Mouse (Mus musculus) stomach, embryonic 15.5 days (tissue): ENCODE results near the gene Micu1. TPM values are rescaled to one million over a fixed set of nuclear protein-coding genes. Genes with fewer than 3 reads are reported as not detected.
"Not testable (repeated sequence)": the region's sequence is repeated elsewhere in the genome, so short reads cannot be mapped to it uniquely, and the experiment has no call there.

ENCODE experiments used
- ATAC-seq: fragments of 200-750 bp; cut with Nextera tagmentation; 2 replicates; pipeline ENCODE4 v1.8.0; 2017; ENCODE audit warnings: low read depth, moderate number of reproducible peaks, moderate TSS enrichment; ENCODE audit not compliant: insufficient read depth, low FRiP score
- H3K27ac ChIP-seq: fragments of 300-500 bp; sonication (generic); 2 replicates; pipeline ENCODE4 v1.5.1; 2015; ENCODE audit warnings: mild to moderate bottlenecking, inconsistent platforms
- H3K27me3 ChIP-seq: fragments of 300-500 bp; sonication (generic); replicated peaks from 2 replicates; pipeline ENCODE4 v1.6.1; 2015; ENCODE audit warnings: inconsistent platforms
- H3K36me3 ChIP-seq: fragments of 300-500 bp; sonication (generic); 2 replicates; pipeline ENCODE4 v1.6.1; 2015; ENCODE audit warnings: inconsistent platforms
- H3K4me1 ChIP-seq: fragments of 300-500 bp; sonication (generic); 2 replicates; pipeline ENCODE4 v1.6.1; 2015; ENCODE audit warnings: inconsistent platforms
- H3K4me2 ChIP-seq: fragments of 300-500 bp; sonication (generic); 2 replicates; pipeline ENCODE4 v1.6.1; 2015; ENCODE audit warnings: mild to moderate bottlenecking, inconsistent platforms
- H3K4me3 ChIP-seq: fragments of 300-500 bp; sonication (generic); replicated peaks from 2 replicates; pipeline ENCODE4 v1.5.1; 2015; ENCODE audit warnings: inconsistent platforms
- H3K9ac ChIP-seq: fragments of 300-500 bp; sonication (generic); 2 replicates; pipeline ENCODE4 v1.6.1; 2015; ENCODE audit warnings: inconsistent platforms
- H3K9me3 ChIP-seq: fragments of 300-500 bp; sonication (generic); 2 replicates; pipeline ENCODE4 v1.6.1; 2016; ENCODE audit warnings: inconsistent platforms
- WGBS: fragments of 180-500 bp; shearing (Covaris S2); methylation state at CpG from one replicate; pipeline ENCODE4 v1.1.7; 2015; 5-methylcytosine and 5-hydroxymethylcytosine counted together
- polyA plus RNA-seq: library from polyadenylated mRNA; unstranded; fragments of >200 nt; fragmentation: Nextera tagmentation; extraction: Ambion mirVana; gene quantifications from 2 replicates; pipeline ENCODE4 v1.2.1, GENCODE M21; 2015

Gene Micu1
- polyA plus RNA-seq, 1 experiment from 2014 or later: 66.2 TPM

DNA sequence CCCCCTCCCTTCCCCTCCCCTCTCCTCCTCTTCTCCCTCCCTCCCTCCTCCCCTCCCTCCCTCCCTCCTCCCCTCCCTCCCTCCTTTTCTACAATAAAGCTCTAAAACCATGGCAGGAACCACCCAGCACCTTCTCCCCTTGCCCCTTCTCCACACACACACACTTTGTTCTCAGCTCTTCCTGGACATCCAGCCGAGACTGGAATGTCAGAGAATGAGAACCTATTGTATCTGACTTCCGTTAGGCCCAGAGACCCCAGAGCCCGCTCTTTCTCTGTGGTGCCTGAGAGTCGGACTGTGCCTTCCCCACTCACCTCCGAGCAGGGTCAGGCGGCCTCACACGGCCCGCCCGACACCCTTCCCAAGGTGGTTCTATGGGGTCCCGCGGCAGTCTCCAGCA lies 166.0 kb downstream of the Micu1 start:
- no peak overlapping the region for H3K27ac ChIP-seq
- no peak for ATAC-seq
- no peaks in the 10 kb centered on the region for H3K9me3 ChIP-seq
- no peaks in the 10 kb centered on the region for H3K36me3 ChIP-seq
- WGBS: 65% methylated on average over 11 of the region's 11 CpGs
- no peak overlapping the region for H3K4me3 ChIP-seq
- no peaks in the 10 kb centered on the region for H3K4me1 ChIP-seq
- no peak overlapping the region for H3K4me2 ChIP-seq
- H3K27me3 ChIP-seq: no peaks in the 10 kb centered on the region
- no peak overlapping the region for H3K9ac ChIP-seq

DNA sequence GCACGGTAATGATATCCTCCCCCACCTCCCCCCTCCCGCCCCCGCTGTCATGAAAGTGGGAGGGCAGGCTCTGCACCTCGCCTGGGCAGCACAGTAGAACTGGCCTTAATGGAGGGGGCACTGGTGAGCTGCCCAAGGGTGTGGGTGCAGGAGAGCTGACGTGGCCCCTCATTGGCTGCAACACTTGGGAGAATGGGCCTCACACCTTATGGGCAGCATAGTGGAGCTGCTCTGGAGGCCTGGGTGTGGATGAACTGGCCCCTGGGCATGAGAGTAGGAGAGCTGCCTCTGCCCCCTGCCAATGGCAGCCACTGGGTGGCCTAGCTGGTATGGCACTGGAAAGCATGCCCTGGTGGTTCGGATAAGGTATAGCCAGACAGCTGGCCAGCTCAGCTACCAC lies 167.8 kb downstream of the Micu1 start:
- H3K4me3 ChIP-seq: no peak overlapping the region
- no peak for ATAC-seq
- H3K27me3 ChIP-seq: no peaks in the 10 kb centered on the region
- no peak overlapping the region for H3K4me2 ChIP-seq
- WGBS: 92% methylated on average over 6 of the region's 6 CpGs
- H3K9ac ChIP-seq: no peak overlapping the region
- no peaks in the 10 kb centered on the region for H3K4me1 ChIP-seq
- H3K9me3 ChIP-seq: no peaks in the 10 kb centered on the region
- no peaks in the 10 kb centered on the region for H3K36me3 ChIP-seq
- H3K27ac ChIP-seq: no peak overlapping the region

DNA sequence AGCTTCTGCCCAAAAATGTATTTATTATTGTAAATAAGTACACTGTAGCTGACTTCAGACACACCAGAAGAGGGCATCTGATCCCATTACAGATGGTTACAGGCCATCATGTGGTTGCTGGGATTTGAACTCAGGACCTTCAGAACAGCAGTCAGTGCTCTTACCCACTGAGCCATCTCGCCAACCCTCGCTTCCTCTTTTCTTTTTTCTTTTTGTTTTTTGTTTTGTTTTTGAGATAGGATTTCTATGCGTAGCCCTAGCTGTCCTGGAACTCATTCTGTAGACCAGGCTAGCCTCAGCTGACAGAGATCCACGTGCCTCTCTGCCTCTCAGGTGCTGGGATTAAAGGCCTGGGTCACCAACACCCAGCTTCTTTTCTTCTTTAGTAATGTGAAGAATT lies 170.4 kb downstream of the Micu1 start:
- H3K4me2 ChIP-seq, H3K4me3 ChIP-seq, H3K27me3 ChIP-seq, H3K9me3 ChIP-seq, ATAC-seq, H3K9ac ChIP-seq, H3K36me3 ChIP-seq, H3K4me1 ChIP-seq: not testable (repeated sequence)
- 91% methylated on average over 4 of the region's 4 CpGs for WGBS
- 0 out of 2 replicates have a peak overlapping the region, but pooled peaks have one; percentile 11 for H3K27ac ChIP-seq

DNA sequence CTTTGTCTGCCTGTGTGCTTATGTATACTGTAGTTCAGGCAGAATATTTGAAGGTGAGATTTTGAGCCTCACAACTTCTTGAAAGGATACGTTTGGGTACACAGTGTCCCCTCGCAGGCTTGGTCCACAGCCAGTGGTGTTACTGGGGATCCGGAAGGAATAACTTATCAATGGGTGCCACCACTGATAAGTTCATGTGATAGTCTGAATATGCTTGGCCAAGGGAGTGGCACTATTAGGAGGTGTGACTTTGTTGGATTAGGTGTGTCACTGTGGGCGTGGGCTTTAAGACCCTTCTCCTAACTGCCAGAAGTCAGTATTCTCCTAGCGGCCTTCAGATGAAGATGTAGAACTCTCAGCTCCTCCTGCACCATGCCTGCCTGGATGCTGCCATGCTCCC lies 170.9 kb downstream of the Micu1 start:
- H3K9ac ChIP-seq: no peak overlapping the region
- no peaks in the 10 kb centered on the region for H3K36me3 ChIP-seq
- ATAC-seq: peak; percentile 40
- no peaks in the 10 kb centered on the region for H3K9me3 ChIP-seq
- H3K4me2 ChIP-seq: no peak overlapping the region
- no peak overlapping the region for H3K4me3 ChIP-seq
- 75% methylated on average over 5 of the region's 5 CpGs for WGBS
- H3K27me3 ChIP-seq: no peaks in the 10 kb centered on the region
- 0 out of 2 replicates have a peak overlapping the region, but pooled peaks have one; percentile 21 for H3K27ac ChIP-seq
- no peaks in the 10 kb centered on the region for H3K4me1 ChIP-seq

DNA sequence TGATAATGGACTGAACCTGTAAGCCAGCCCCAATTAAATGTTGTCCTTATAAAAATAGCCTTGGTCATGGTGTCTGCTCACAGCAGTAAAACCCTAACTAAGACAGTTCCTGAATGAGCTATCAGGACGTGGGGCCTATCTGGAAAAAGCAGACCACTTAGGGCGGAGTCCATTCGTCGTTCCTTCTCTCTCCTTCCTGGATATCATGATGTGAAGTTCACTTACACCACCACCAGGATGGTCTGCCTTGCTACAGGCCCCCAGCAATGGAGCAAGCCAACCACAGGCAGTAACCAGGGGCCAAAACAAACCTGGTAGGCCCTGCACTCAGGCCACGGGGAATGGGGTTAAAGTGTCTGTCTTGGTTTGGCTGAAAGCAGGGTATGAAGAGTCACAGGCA lies 171.3 kb downstream of the Micu1 start:
- no peaks in the 10 kb centered on the region for H3K27me3 ChIP-seq
- no peaks in the 10 kb centered on the region for H3K36me3 ChIP-seq
- no peaks in the 10 kb centered on the region for H3K9me3 ChIP-seq
- H3K9ac ChIP-seq: no peak overlapping the region
- 65% methylated on average over 5 of the region's 5 CpGs for WGBS
- peak overlapping the region; percentile 21; the same call in 1 of the 2 replicates for H3K27ac ChIP-seq
- no peaks in the 10 kb centered on the region for H3K4me1 ChIP-seq
- ATAC-seq: peak; percentile 49
- H3K4me2 ChIP-seq: no peak overlapping the region
- H3K4me3 ChIP-seq: no peak overlapping the region

DNA sequence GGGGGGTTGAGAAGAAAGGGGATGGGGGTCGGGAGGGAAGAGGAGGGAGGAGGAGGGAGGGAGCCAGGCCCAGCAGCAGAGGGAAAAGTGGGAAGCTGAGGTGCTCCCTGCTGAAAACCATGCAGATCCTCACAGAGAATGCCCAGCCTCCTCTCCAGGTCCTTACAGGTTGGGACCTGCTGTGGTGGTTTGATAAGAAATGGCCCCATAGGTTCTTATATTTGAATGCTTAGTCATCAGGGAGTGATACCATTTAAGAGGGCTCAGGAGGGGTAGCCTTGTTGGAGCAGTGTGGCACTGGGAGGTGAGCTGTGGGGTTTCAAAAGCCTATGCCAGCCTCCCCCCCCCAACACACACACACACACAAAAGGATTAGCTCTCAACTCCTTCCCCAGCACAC lies 173.1 kb downstream of the Micu1 start:
- no peak overlapping the region for H3K4me3 ChIP-seq
- no peak overlapping the region for H3K9ac ChIP-seq
- no peaks in the 10 kb centered on the region for H3K27me3 ChIP-seq
- H3K4me2 ChIP-seq: no peak overlapping the region
- peaks cover 2% of the 10 kb centered on the region; the same call in 1 of the 2 replicates for H3K4me1 ChIP-seq
- ATAC-seq: peak; percentile 47; the same call in 1 of the 2 replicates
- H3K27ac ChIP-seq: peak overlapping the region; percentile 44; the same call in 1 of the 2 replicates
- H3K9me3 ChIP-seq: no peaks in the 10 kb centered on the region
- WGBS: 27% methylated on average over 1 of the region's 1 CpGs
- no peaks in the 10 kb centered on the region for H3K36me3 ChIP-seq

DNA sequence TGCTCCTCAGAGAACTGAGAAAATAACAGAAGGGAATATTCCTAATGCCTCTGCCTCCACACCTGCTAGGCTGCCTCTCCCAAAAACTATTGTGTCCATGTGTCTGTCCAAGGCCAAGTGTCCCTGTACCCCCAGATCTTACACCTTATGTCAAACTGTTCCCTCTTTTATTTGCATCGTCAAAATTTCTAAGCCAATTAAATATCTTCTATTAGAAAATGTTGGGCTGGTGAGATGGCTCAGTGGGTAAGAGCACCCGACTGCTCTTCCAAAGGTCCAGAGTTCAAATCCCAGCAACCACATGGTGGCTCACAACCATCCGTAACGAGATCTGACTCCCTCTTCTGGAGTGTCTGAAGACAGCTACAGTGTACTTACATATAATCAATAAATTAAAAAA lies 174.4 kb downstream of the Micu1 start:
- not testable (repeated sequence) for H3K27ac ChIP-seq, H3K9me3 ChIP-seq, H3K9ac ChIP-seq, H3K4me3 ChIP-seq, ATAC-seq, H3K27me3 ChIP-seq, H3K36me3 ChIP-seq, H3K4me2 ChIP-seq
- peaks cover 14% of the 10 kb centered on the region for H3K4me1 ChIP-seq
- WGBS: 95% methylated on average over 4 of the region's 4 CpGs

DNA sequence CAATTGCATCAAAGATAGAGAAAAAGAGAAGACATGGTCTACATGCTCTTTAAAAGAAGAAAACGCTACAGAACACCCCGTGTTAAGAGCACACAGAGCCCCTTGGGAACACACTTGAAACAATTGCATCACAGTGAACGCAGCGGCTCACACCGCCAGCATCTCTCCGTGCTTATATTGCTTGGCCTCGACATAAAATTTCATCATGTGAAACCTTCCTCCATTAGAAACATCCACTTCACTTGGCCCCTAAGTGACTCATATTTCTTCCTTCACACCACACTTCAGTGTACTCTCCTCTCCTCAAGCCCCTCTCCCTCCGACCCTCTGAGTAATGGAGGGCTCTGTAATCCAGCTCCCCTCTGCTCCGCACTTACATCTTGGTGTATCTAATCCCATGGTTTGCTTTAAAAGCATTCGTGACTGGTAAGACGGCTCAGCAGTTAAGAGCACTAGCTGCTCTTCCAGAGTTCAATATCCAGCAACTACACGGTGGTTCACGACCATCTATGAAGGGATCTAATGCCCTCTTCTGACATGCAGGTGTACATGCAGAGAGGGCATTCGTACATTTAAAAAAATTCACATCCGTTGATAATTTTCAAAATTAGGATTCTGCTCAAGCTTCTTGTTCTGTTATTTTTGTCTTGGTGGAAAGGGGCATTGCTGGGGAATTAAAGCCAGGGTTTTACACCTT lies 175.3 kb downstream of the Micu1 start:
- no peaks in the 10 kb centered on the region for H3K36me3 ChIP-seq
- no peak for ATAC-seq

DNA sequence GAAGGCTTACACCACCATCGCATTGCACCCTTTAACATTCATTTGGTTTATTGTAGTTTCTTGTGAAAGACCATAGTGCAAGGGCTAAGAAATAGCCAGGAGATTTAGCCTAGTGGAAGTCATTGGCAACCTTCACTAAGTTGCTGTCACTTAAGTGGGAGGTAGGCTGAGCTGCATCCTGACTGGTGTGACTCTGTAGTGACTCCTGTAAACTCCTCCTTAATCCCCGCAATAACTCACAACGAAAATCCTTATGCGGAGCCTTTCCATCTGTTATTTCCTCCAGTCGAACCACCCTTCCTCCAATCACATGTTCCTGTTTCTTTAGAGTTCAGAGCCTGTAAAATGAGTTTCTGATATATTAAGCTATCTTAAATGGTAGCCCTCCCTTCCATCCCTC lies 176.5 kb downstream of the Micu1 start:
- Histone ChIP-seq H3K27me3 (no peaks in the 10 kb centered on the region), H3K27ac (peak overlapping the region; percentile 100), H3K9ac (no peak overlapping the region), H3K4me1 (peaks cover 16% of the 10 kb centered on the region), H3K36me3 (no peaks in the 10 kb centered on the region), H3K4me2 (peak overlapping the region; percentile 72), H3K4me3 (peak overlapping the region; percentile 89), H3K9me3 (no peaks in the 10 kb centered on the region)
- 13% methylated on average over 5 of the region's 5 CpGs for WGBS
- peak; percentile 3; the same call in 1 of the 2 replicates for ATAC-seq

More for the DNA sequence above, 175.3 kb downstream of the Micu1 start:
- H3K9me3 ChIP-seq: no peaks in the 10 kb centered on the region
- H3K27ac ChIP-seq: no peak overlapping the region
- WGBS: 74% methylated on average over 15 of the region's 15 CpGs
- H3K4me3 ChIP-seq: no peak overlapping the region
- peaks cover 16% of the 10 kb centered on the region for H3K4me1 ChIP-seq
- no peaks in the 10 kb centered on the region for H3K27me3 ChIP-seq
- no peak overlapping the region for H3K9ac ChIP-seq
- H3K4me2 ChIP-seq: no peak overlapping the region

DNA sequence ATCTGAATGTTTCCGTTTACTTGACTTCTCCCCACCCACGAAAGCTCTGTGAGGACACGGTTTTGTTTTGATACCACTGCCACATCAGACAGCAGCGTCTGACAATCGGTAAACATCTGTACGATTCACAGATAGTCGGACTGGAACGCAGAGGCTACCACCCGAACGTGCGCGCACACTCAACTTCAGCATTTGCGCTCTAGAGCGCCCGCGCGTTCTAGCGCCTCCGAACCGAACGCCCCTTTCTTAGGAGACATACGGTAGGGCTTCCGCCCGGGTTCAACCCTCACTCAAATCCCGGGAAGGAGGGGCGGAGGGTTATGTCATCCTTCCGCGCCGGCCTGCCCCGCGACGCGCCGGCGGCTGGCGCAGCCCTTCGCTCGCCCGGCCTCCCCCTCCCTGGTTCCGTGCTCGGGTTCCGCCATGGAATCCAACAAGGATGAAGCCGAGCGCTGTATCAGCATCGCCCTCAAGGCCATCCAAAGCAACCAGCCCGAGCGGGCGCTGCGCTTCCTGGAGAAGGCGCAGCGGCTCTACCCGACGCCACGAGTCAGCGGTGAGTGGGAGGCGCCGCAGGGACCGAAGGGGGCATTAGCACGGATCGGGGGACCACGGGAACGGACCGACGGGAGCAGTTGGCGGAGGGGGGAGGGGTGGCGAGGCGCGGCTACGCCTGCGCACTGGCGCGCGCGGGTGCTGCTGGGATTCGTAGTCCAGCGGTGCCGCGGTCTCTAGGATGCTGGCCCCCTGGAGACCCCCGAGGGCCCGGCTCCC lies 177.2 kb downstream of the Micu1 start, which contains the start of gene Dnajb12:
Gene Dnajb12, plus strand, starts transcription at position 302 of the 774 bp plus-strand sequence.
- H3K4me1 ChIP-seq: peaks cover 16% of the 10 kb centered on the region
- peak within 1 kb of the TSS; percentile 72 for H3K4me2 ChIP-seq
- WGBS: under 1% methylated on average over 78 of the region's 80 CpGs

DNA sequence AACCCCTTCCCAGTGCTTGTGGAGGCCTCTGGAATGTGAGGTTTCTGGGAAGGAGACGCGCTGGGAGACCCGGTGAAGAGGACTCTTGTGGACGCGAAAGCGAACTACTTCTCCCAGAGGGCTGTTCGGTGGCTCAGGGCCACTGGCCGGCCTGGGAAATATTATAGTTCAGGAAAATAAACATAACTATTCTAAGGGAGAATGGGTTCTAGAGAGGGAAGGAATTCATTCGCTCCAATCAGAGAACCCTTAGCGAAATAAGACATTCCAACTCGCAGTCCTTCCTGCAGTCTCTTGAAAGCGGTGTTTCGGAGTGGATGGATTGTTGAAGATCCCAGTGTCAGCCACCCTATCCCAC lies 177.7 kb downstream of the Micu1 start:
- Histone ChIP-seq H3K4me2 (peak overlapping the region; percentile 72), H3K9ac (peak overlapping the region; percentile 90), H3K4me3 (peak overlapping the region; percentile 89), H3K9me3 (no peaks in the 10 kb centered on the region), H3K27ac (peak overlapping the region; percentile 100), H3K36me3 (peaks cover 7% of the 10 kb centered on the region; the same call in 1 of the 2 replicates), H3K27me3 (no peaks in the 10 kb centered on the region), H3K4me1 (peaks cover 16% of the 10 kb centered on the region)
- peak; percentile 30; the same call in 1 of the 2 replicates for ATAC-seq
- under 1% methylated on average over 13 of the region's 13 CpGs for WGBS

More for the DNA sequence above, 177.2 kb downstream of the Micu1 start, which contains the start of gene Dnajb12:
- ATAC-seq: peak; percentile 88
- H3K9ac ChIP-seq: peak within 1 kb of the TSS; percentile 90
- no peaks in the 10 kb centered on the region for H3K27me3 ChIP-seq
- H3K4me3 ChIP-seq: peak within 1 kb of the TSS; percentile 89
- H3K36me3 ChIP-seq: peaks cover 3% of the 10 kb centered on the region; the same call in 1 of the 2 replicates
- no peaks in the 10 kb centered on the region for H3K9me3 ChIP-seq
- H3K27ac ChIP-seq: peak within 1 kb of the TSS; percentile 100

DNA sequence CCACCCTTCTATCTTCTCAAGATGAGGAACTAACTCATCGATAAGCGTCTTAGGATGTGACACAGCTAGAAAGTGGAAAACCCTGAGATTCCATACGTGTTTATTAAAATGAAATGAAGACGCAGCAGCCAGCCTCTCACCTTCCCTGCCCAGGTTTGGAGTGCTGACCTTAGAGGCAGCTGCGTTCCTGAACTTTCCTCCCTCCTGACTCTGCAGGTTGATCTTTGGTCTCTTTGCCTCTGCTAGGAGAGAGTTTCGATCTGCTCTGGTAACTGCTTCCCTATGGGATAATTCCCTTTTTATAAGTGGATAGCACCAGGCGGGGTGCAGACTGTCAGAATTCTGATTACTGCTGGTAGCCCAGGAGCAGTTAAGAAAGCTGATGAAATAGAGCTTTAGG lies 178.6 kb downstream of the Micu1 start:
- ATAC-seq: no peak
- Histone ChIP-seq H3K9me3 (no peaks in the 10 kb centered on the region), H3K4me2 (peak overlapping the region; percentile 72), H3K4me1 (peaks cover 16% of the 10 kb centered on the region), H3K36me3 (peaks cover 7% of the 10 kb centered on the region; the same call in 1 of the 2 replicates), H3K9ac (no peak overlapping the region), H3K27me3 (no peaks in the 10 kb centered on the region), H3K27ac (no peak overlapping the region; the same call in 1 of the 2 replicates), H3K4me3 (peak overlapping the region; percentile 89)
- WGBS: 79% methylated on average over 7 of the region's 7 CpGs
